In the genomic region with DNA sequence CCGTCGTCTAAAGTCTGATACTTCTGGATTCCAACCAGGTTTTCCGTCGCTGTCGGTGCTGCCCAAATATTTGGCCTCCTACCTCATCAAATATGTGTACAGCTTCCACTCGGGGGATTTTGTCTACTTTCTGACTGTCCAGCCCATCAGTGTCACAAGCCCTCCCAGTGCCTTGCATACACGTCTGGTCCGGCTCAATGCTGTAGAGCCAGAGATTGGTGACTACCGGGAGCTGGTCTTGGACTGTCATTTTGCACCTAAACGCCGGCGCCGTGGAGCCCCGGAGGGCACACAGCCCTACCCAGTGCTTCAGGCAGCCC, we compare ENCODE assay signal across 11 mouse cellular contexts. TPM values are rescaled to one million over a fixed set of nuclear protein-coding genes. Genes with fewer than 3 reads are reported as not detected.
DNase-seq lines count a peak whose midpoint lies in the region; ATAC-seq and TF ChIP-seq lines count a peak whose summit lies in the region.
"Had no signal": no experiment of that assay in that cellular context is flagged by ENCODE, and none has a peak within 500 bp of the region (broad histone marks: within the 10 kb centered on the region; RNA-seq: fewer than 3 reads in every experiment).

No protein-coding gene starts in this region.

- peak overlapping the region; percentile 10; the same call in 1 of the 2 replicates for H3K27ac ChIP-seq in heart, embryonic 11.5 days (ENCODE audit: low read depth, low read length)
- no peak overlapping the region for H3K27ac ChIP-seq in midbrain, embryonic 14.5 days (replicated peaks; ENCODE audit: low read depth, low read length)
- no peak overlapping the region for H3K27ac ChIP-seq in midbrain, embryonic 11.5 days (ENCODE audit: low read depth, low read length)
- H3K27ac ChIP-seq in heart, postnatal 0 days (ENCODE audit: low read depth) = peak overlapping the region; percentile 44
- peak overlapping the region; percentile 96 for H3K27ac ChIP-seq in small intestine, adult 2 months (ENCODE audit: insufficient read depth, low read depth, low read length)

- peak overlapping the region; percentile 18; the same call in 1 of the 2 replicates for H3K4me3 ChIP-seq in heart, embryonic 11.5 days (ENCODE audit: low read depth, low read length)
- H3K4me3 ChIP-seq in midbrain, embryonic 14.5 days (replicated peaks; ENCODE audit: low read depth, low read length) = no peak overlapping the region
- no peak overlapping the region for H3K4me3 ChIP-seq in midbrain, embryonic 11.5 days (ENCODE audit: low read depth, low read length)
- H3K4me3 ChIP-seq in heart, postnatal 0 days (ENCODE audit: low read depth, low read length) = peak overlapping the region; percentile 37
- H3K4me3 ChIP-seq in small intestine, adult 2 months (ENCODE audit: low read depth, low read length) = peak overlapping the region; percentile 67

- H3K9me3 ChIP-seq in heart, embryonic 11.5 days (replicated peaks; ENCODE audit: control insufficient read depth, low read length) = no peaks in the 10 kb centered on the region
- no peaks in the 10 kb centered on the region for H3K9me3 ChIP-seq in midbrain, embryonic 14.5 days (ENCODE audit: control insufficient read depth, low read length)
- no peaks in the 10 kb centered on the region for H3K9me3 ChIP-seq in midbrain, embryonic 11.5 days (ENCODE audit: control insufficient read depth, low read length)
- H3K9me3 ChIP-seq in heart, postnatal 0 days (replicated peaks; ENCODE audit: control insufficient read depth, low read length) = no peaks in the 10 kb centered on the region

- 83% methylated on average over 14 of the region's 14 CpGs for WGBS in heart, embryonic 11.5 days (ENCODE audit: insufficient replicate concordance)
- 79% methylated on average over 14 of the region's 14 CpGs for WGBS in midbrain, embryonic 14.5 days
- 80% methylated on average over 14 of the region's 14 CpGs for WGBS in midbrain, embryonic 11.5 days
- 68% methylated on average over 14 of the region's 14 CpGs for WGBS in heart, postnatal 0 days
- 29% methylated on average over 14 of the region's 14 CpGs for WGBS in small intestine, adult 2 months

- no peaks in the 10 kb centered on the region; the same call in 1 of the 2 replicates for H3K27me3 ChIP-seq in heart, embryonic 11.5 days (ENCODE audit: control insufficient read depth, insufficient read depth, low read length)
- no peaks in the 10 kb centered on the region for H3K27me3 ChIP-seq in midbrain, embryonic 14.5 days (ENCODE audit: control insufficient read depth, insufficient read depth, low read length)
- no peaks in the 10 kb centered on the region; the same call in 1 of the 2 replicates for H3K27me3 ChIP-seq in midbrain, embryonic 11.5 days (ENCODE audit: control insufficient read depth, insufficient read depth, low read length)
- H3K27me3 ChIP-seq in heart, postnatal 0 days (ENCODE audit: control insufficient read depth, insufficient read depth, low read length) = no peaks in the 10 kb centered on the region
- no peaks in the 10 kb centered on the region for H3K27me3 ChIP-seq in small intestine, adult 2 months (ENCODE audit: control insufficient read depth, insufficient read depth, low read length)

- no peak for DNase-seq in heart, adult 9 months (ENCODE audit: low spot score in 2 of 2)
- no peak for DNase-seq in midbrain, embryonic 14.5 days
- no peak for DNase-seq in midbrain, embryonic 11.5 days (ENCODE audit: low spot score, missing footprints)
- no peak for DNase-seq in heart, postnatal 0 days (ENCODE audit: low spot score)
- no peak for DNase-seq in gastrocnemius, postnatal 25 days
- no peak for DNase-seq in T-cell, adult 2 months (ENCODE audit: low spot score)
- DNase-seq: cerebellum, adult 11 months; right cerebral cortex, adult 18-20 months had no signal

- TF ChIP-seq CTCF in heart, postnatal 0 days (IDR thresholded peaks at IDR 0.05; ENCODE audit: low read depth) = no peak
- no peak for TF ChIP-seq CTCF in small intestine, adult 2 months (IDR thresholded peaks at IDR 0.05; ENCODE audit: extremely low read depth, insufficient read length, insufficient replicate concordance, low read depth, low read length)

- peak overlapping the region; percentile 49 for H3K4me2 ChIP-seq in heart, embryonic 11.5 days
- 0 out of 2 replicates have a peak overlapping the region, but pooled peaks have one; percentile 8 for H3K4me2 ChIP-seq in midbrain, embryonic 14.5 days (ENCODE audit: low read length)
- H3K4me2 ChIP-seq in midbrain, embryonic 11.5 days = no peak overlapping the region
- H3K4me2 ChIP-seq in heart, postnatal 0 days (ENCODE audit: low read depth, low read length) = peak overlapping the region; percentile 61

- TF ChIP-seq EP300 in heart, postnatal 0 days (IDR thresholded peaks at IDR 0.05; ENCODE audit: low read depth) = no peak

- ATAC-seq in heart, embryonic 11.5 days (replicated peaks; ENCODE audit: insufficient number of reproducible peaks, low FRiP score, low TSS enrichment) = no peak
- no peak for ATAC-seq in midbrain, embryonic 14.5 days (ENCODE audit: low FRiP score, low TSS enrichment)
- no peak for ATAC-seq in midbrain, embryonic 11.5 days (ENCODE audit: low FRiP score)
- ATAC-seq in heart, postnatal 0 days (ENCODE audit: insufficient read depth, low read depth) = no peak

- H3K36me3 ChIP-seq in heart, embryonic 11.5 days (ENCODE audit: control insufficient read depth, insufficient read depth, low read length) = no peaks in the 10 kb centered on the region
- peaks cover 6% of the 10 kb centered on the region; the same call in 1 of the 2 replicates for H3K36me3 ChIP-seq in midbrain, embryonic 14.5 days (ENCODE audit: control insufficient read depth, insufficient read depth, low read length)
- no peaks in the 10 kb centered on the region for H3K36me3 ChIP-seq in midbrain, embryonic 11.5 days (ENCODE audit: control insufficient read depth, insufficient read depth, low read length)
- H3K36me3 ChIP-seq in heart, postnatal 0 days (replicated peaks; ENCODE audit: control insufficient read depth, insufficient read depth, low read length) = 0 out of 2 replicates have a peak, but pooled peaks cover under 1% of the 10 kb centered on the region
- peaks cover 15% of the 10 kb centered on the region for H3K36me3 ChIP-seq in small intestine, adult 2 months (ENCODE audit: control insufficient read depth, insufficient read depth, low read length)

- no peak overlapping the region for H3K9ac ChIP-seq in heart, embryonic 11.5 days (ENCODE audit: low read depth, low read length)
- H3K9ac ChIP-seq in midbrain, embryonic 14.5 days (replicated peaks; ENCODE audit: low read length) = peak overlapping the region; percentile 4; the same call in 1 of the 2 replicates
- no peak overlapping the region for H3K9ac ChIP-seq in midbrain, embryonic 11.5 days (ENCODE audit: low read length)
- peak overlapping the region; percentile 27 for H3K9ac ChIP-seq in heart, postnatal 0 days (replicated peaks; ENCODE audit: low read depth, low read length)

- peaks cover 33% of the 10 kb centered on the region for H3K4me1 ChIP-seq in heart, embryonic 11.5 days (ENCODE audit: control insufficient read depth, insufficient read depth, low read length)
- H3K4me1 ChIP-seq in midbrain, embryonic 14.5 days (ENCODE audit: control insufficient read depth, insufficient read depth, low read length) = peaks cover 15% of the 10 kb centered on the region
- H3K4me1 ChIP-seq in midbrain, embryonic 11.5 days (ENCODE audit: control insufficient read depth, insufficient read depth, low read length) = peaks cover 19% of the 10 kb centered on the region
- no peaks in the 10 kb centered on the region for H3K4me1 ChIP-seq in heart, postnatal 0 days (ENCODE audit: control insufficient read depth, insufficient read depth)
- peaks cover 15% of the 10 kb centered on the region for H3K4me1 ChIP-seq in small intestine, adult 2 months (ENCODE audit: control insufficient read depth, insufficient read depth, insufficient read length, low read length)

- TF ChIP-seq POLR2A in small intestine, adult 2 months (IDR thresholded peaks at IDR 0.05; ENCODE audit: low read depth, low read length) = no peak

RNA-seq across cellular contexts. Expression of gene Mst1r, which starts 1.1 kb away (rescaled TPM):
- polyA plus RNA-seq in heart, embryonic 11.5 days (2014; fragmentation: Nextera tagmentation; extraction: Ambion mirVana) = 1.3 and 1.6 TPM in 2 replicates
- 0.58 and 0.82 TPM in 2 replicates for polyA plus RNA-seq in midbrain, embryonic 14.5 days (2014; fragmentation: Nextera tagmentation; extraction: Ambion mirVana)
- polyA plus RNA-seq in midbrain, embryonic 11.5 days (2014; fragmentation: Nextera tagmentation; extraction: Ambion mirVana) = 0.60 and 0.80 TPM in 2 replicates
- 1.8 and 20.1 TPM in 2 replicates for total RNA-seq in heart, postnatal 0 days (2014; rRNA removed; ENCODE audit: low replicate concordance)
- 0.74 and 1.2 TPM in 2 replicates for polyA plus RNA-seq in heart, postnatal 0 days (2015; fragmentation: Nextera tagmentation; extraction: Ambion mirVana)
- polyA plus RNA-seq in small intestine, adult 2 months (2012; rRNA removed) = 46.4 and 94.7 TPM in 2 replicates
- total RNA-seq in gastrocnemius, postnatal 25 days (2021) = 1 to 10 TPM; 1.3 to 2.1 TPM

RNA-seq across cellular contexts. Expression of gene Mon1a, which starts 19.8 kb away (rescaled TPM):
- 9.6 and 11.9 TPM in 2 replicates for polyA plus RNA-seq in heart, embryonic 11.5 days (2014; fragmentation: Nextera tagmentation; extraction: Ambion mirVana)
- 21.8 and 25.5 TPM in 2 replicates for polyA plus RNA-seq in midbrain, embryonic 14.5 days (2014; fragmentation: Nextera tagmentation; extraction: Ambion mirVana)
- 14.8 and 16.8 TPM in 2 replicates for polyA plus RNA-seq in midbrain, embryonic 11.5 days (2014; fragmentation: Nextera tagmentation; extraction: Ambion mirVana)
- 12.1 and 16.4 TPM in 2 replicates for total RNA-seq in heart, postnatal 0 days (2014; rRNA removed; ENCODE audit: low replicate concordance)
- polyA plus RNA-seq in heart, postnatal 0 days (2015; fragmentation: Nextera tagmentation; extraction: Ambion mirVana) = 9.9 TPM in 2 replicates
- 59.0 and 147 TPM in 2 replicates for polyA plus RNA-seq in small intestine, adult 2 months (2012; rRNA removed)
- total RNA-seq in gastrocnemius, postnatal 25 days (2021) = 1 to 10 TPM; 8.3 to 9.6 TPM

RNA-seq across cellular contexts. Expression of gene Actl11, which starts 20.5 kb away (rescaled TPM):
- polyA plus RNA-seq in heart, embryonic 11.5 days (2014; fragmentation: Nextera tagmentation; extraction: Ambion mirVana) = not detected in 2 replicates
- not detected in 2 replicates for polyA plus RNA-seq in midbrain, embryonic 14.5 days (2014; fragmentation: Nextera tagmentation; extraction: Ambion mirVana)
- polyA plus RNA-seq in midbrain, embryonic 11.5 days (2014; fragmentation: Nextera tagmentation; extraction: Ambion mirVana) = not detected in 2 replicates
- not detected in 2 replicates for total RNA-seq in heart, postnatal 0 days (2014; rRNA removed; ENCODE audit: low replicate concordance)
- polyA plus RNA-seq in heart, postnatal 0 days (2015; fragmentation: Nextera tagmentation; extraction: Ambion mirVana) = not detected in 2 replicates
- polyA plus RNA-seq in small intestine, adult 2 months (2012; rRNA removed) = not detected in 2 replicates
- not detected for total RNA-seq in gastrocnemius, postnatal 25 days (2021)
- total RNA-seq: left cerebral cortex, postnatal 14 days had no signal

RNA-seq across cellular contexts. Expression of gene Camkv, which starts 27.7 kb away (rescaled TPM):
- polyA plus RNA-seq in heart, embryonic 11.5 days (2014; fragmentation: Nextera tagmentation; extraction: Ambion mirVana) = 0.46 and 0.70 TPM in 2 replicates
- 16.7 and 26.1 TPM in 2 replicates for polyA plus RNA-seq in midbrain, embryonic 14.5 days (2014; fragmentation: Nextera tagmentation; extraction: Ambion mirVana)
- polyA plus RNA-seq in midbrain, embryonic 11.5 days (2014; fragmentation: Nextera tagmentation; extraction: Ambion mirVana) = 6.3 and 6.7 TPM in 2 replicates
- total RNA-seq in heart, postnatal 0 days (2014; rRNA removed; ENCODE audit: low replicate concordance) = 0.15 TPM in 1 of 2 replicates, not detected in the other
- 0.03 TPM in 1 of 2 replicates, not detected in the other for polyA plus RNA-seq in heart, postnatal 0 days (2015; fragmentation: Nextera tagmentation; extraction: Ambion mirVana)
- polyA plus RNA-seq in small intestine, adult 2 months (2012; rRNA removed) = 0.35 TPM in 1 of 2 replicates, not detected in the other
- under 1 TPM; 0.18 to 0.38 TPM for total RNA-seq in gastrocnemius, postnatal 25 days (2021)

RNA-seq across cellular contexts. Expression of gene Rbm6, which starts 34.7 kb away (rescaled TPM):
- polyA plus RNA-seq in heart, embryonic 11.5 days (2014; fragmentation: Nextera tagmentation; extraction: Ambion mirVana) = 46.0 and 51.3 TPM in 2 replicates
- polyA plus RNA-seq in midbrain, embryonic 14.5 days (2014; fragmentation: Nextera tagmentation; extraction: Ambion mirVana) = 72.6 and 95.5 TPM in 2 replicates
- polyA plus RNA-seq in midbrain, embryonic 11.5 days (2014; fragmentation: Nextera tagmentation; extraction: Ambion mirVana) = 104 and 114 TPM in 2 replicates
- 20.3 and 35.1 TPM in 2 replicates for total RNA-seq in heart, postnatal 0 days (2014; rRNA removed; ENCODE audit: low replicate concordance)
- 27.1 and 28.3 TPM in 2 replicates for polyA plus RNA-seq in heart, postnatal 0 days (2015; fragmentation: Nextera tagmentation; extraction: Ambion mirVana)
- 4.2 and 16.4 TPM in 2 replicates for polyA plus RNA-seq in small intestine, adult 2 months (2012; rRNA removed)
- total RNA-seq in gastrocnemius, postnatal 25 days (2021) = 10 to 100 TPM; 18.3 to 20.7 TPM

Comparison
In these comparisons a context has a peak if more than half of its experiments do, and no peak if none do; other contexts are left out.
1. H3K9ac ChIP-seq: peak in midbrain, embryonic 14.5 days (single experiment) and heart, postnatal 0 days (single experiment); none in heart, embryonic 11.5 days (single experiment) and midbrain, embryonic 11.5 days (single experiment).
2. H3K27ac ChIP-seq: peak in heart, embryonic 11.5 days (single experiment), heart, postnatal 0 days (single experiment) and small intestine, adult 2 months (single experiment); none in midbrain, embryonic 14.5 days (single experiment) and midbrain, embryonic 11.5 days (single experiment).
3. H3K4me3 ChIP-seq: peak in heart, embryonic 11.5 days (single experiment), heart, postnatal 0 days (single experiment) and small intestine, adult 2 months (single experiment); none in midbrain, embryonic 14.5 days (single experiment) and midbrain, embryonic 11.5 days (single experiment).
4. RNA of gene Mst1r, which starts 1.1 kb away (polyA plus RNA-seq): 46.4 to 94.7 TPM in small intestine, adult 2 months; 1.3 to 1.6 TPM in heart, embryonic 11.5 days, 0.74 to 1.2 TPM in heart, postnatal 0 days, 0.60 to 0.80 TPM in midbrain, embryonic 11.5 days and 0.58 to 0.82 TPM in midbrain, embryonic 14.5 days; every median in the first group is over 10 times any median in the second.